Mouse (Mus musculus): Measurements from ENCODE around the gene Pomgnt1. TPM values are rescaled to one million over a fixed set of nuclear protein-coding genes. Genes with fewer than 3 reads are reported as not detected.

The Pomgnt1 gene
- polyA plus RNA-seq, 1 experiment from 2014 or later: 67.3 TPM

DNA sequence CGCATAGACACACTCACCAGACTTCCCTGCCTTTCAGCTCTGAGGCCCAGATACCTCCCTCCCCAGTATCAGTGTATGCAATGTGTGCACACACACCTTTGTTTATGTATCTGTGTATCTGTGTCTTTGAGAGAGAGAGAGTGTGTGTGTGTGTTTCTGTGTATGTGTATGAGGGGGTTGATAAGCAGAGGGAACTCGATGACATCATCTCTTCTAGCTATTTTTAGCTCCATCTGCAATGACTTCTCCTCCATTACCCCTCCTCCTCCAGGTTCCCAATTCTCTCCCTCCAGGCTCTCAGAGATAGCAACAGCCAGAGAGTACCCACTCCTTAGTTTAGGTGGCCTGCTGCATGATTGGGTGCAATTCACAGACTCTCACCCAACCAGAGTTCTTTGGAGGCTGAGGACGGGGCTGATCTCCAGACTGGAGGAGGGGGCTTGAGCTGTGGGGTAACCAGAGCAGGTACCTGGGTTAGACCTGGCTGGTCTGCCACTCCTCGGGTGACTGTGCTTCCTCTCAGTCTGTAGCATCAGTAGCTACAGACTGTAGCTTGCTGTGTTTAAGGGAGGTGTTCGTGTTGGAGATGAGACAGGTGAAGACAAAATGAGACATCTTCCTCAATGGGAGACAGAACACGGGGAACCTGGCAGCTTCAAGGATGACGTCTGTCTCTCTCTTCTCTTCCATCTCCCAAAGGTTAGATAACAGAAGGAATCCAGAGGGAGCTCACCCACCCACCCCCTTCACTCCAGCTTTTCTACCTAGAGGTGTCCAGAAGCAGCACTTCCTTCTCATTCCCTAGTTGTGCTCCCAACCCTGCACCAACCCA lies 52.3 kb downstream of the Pomgnt1 start:
- Histone ChIP-seq H3K4me2 (ENCODE audit: low read length) (peak overlapping the region; percentile 41), H3K4me3 (replicated peaks; ENCODE audit: low read length) (no peak overlapping the region), H3K27me3 (replicated peaks; ENCODE audit: control insufficient read depth, insufficient read depth, low read length) (no peaks in the 10 kb centered on the region), H3K36me3 (ENCODE audit: control insufficient read depth, insufficient read depth) (no peaks in the 10 kb centered on the region), H3K27ac (ENCODE audit: low read length) (0 out of 2 replicates have a peak overlapping the region, but pooled peaks have one; percentile 41), H3K4me1 (replicated peaks; ENCODE audit: control insufficient read depth, insufficient read depth, low read length) (peaks cover 17% of the 10 kb centered on the region), H3K9me3 (ENCODE audit: control insufficient read depth, low read length) (no peaks in the 10 kb centered on the region), H3K9ac (replicated peaks; ENCODE audit: low read depth, low read length) (no peak overlapping the region)
- WGBS: 77% methylated on average over 7 of the region's 7 CpGs
- ATAC-seq: peak; percentile 57

DNA sequence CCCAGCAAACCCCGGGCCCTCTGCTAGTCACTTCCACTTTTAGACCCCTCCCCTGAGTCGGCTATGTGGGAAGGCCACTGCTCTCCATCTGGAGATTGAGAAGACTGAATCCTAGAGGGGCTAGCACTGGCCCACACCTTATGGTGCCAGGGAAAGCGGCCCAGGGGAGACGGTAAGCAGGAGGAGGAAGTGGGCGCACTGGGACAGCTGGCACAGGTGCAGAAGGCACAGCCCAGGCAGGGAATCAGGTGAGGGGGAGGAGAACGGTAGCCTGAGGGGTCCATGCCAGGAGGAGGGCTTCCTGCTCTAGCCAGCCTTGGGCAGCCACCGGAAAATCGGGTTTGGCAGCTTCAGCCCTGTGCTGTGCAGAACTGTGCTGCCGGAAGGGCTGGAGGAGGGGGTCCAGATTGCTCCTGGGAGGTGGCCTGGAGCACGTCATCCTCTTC lies 52.9 kb downstream of the Pomgnt1 start:
- Histone ChIP-seq H3K36me3 (ENCODE audit: control insufficient read depth, insufficient read depth) (no peaks in the 10 kb centered on the region), H3K4me1 (replicated peaks; ENCODE audit: control insufficient read depth, insufficient read depth, low read length) (peaks cover 17% of the 10 kb centered on the region), H3K4me3 (replicated peaks; ENCODE audit: low read length) (no peak overlapping the region), H3K27me3 (replicated peaks; ENCODE audit: control insufficient read depth, insufficient read depth, low read length) (no peaks in the 10 kb centered on the region), H3K27ac (ENCODE audit: low read length) (peak overlapping the region; percentile 41; the same call in 1 of the 2 replicates), H3K4me2 (ENCODE audit: low read length) (peak overlapping the region; percentile 41), H3K9me3 (ENCODE audit: control insufficient read depth, low read length) (no peaks in the 10 kb centered on the region), H3K9ac (replicated peaks; ENCODE audit: low read depth, low read length) (peak overlapping the region; percentile 32)
- peak; percentile 89 for ATAC-seq
- 18% methylated on average over 10 of the region's 10 CpGs for WGBS

DNA sequence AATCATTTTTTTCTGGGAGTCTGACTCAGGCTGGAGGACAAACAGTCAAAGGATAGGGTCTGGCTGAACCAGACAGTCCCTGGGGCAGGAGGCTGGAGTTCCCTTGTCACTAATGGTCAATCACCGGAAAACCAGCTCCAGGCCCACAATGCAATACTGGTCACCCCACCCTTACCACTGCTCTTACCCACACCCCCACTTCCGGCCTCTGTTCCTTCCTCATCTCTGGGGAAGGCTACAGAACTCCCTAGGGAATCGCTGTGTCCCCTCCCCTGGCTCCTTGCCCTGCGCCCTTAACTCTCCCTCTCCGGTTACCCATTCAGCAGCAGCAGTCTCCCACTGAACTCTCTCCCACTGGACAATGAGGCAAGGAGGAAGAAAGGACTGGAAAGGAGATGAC lies 53.5 kb downstream of the Pomgnt1 start:
- peak overlapping the region; percentile 41; the same call in 1 of the 2 replicates for H3K4me2 ChIP-seq (ENCODE audit: low read length)

DNA sequence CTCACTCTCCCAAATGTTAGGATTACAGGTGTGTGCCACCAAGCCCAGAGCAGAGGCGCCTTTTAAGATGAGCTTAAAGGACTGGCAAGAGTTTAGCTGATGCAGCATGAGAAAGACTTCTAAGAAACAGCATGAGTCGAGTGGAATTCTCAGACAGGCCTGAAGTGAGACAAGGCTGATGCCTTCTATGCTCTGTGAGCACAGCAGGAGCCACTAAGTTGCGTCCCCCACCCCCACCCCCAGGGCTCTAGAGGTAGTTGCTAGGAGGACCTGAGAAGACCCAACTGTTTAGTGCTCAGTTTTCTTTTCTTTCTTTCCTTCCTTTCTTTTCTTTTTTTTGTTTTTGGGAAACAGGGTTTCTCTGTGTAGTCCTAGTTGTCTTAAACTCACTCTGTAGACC lies 58.4 kb downstream of the Pomgnt1 start:
- 23% methylated on average over 3 of the region's 3 CpGs for WGBS
- Histone ChIP-seq H3K4me2 (ENCODE audit: low read length) (no peak overlapping the region), H3K4me3 (replicated peaks; ENCODE audit: low read length) (no peak overlapping the region), H3K4me1 (replicated peaks; ENCODE audit: control insufficient read depth, insufficient read depth, low read length) (peaks cover 3% of the 10 kb centered on the region), H3K27me3 (replicated peaks; ENCODE audit: control insufficient read depth, insufficient read depth, low read length) (no peaks in the 10 kb centered on the region), H3K9me3 (ENCODE audit: control insufficient read depth, low read length) (no peaks in the 10 kb centered on the region), H3K36me3 (ENCODE audit: control insufficient read depth, insufficient read depth) (no peaks in the 10 kb centered on the region), H3K27ac (ENCODE audit: low read length) (no peak overlapping the region), H3K9ac (replicated peaks; ENCODE audit: low read depth, low read length) (no peak overlapping the region)
- ATAC-seq: no peak

More for the DNA sequence above, 53.5 kb downstream of the Pomgnt1 start:
- H3K4me1 ChIP-seq (replicated peaks; ENCODE audit: control insufficient read depth, insufficient read depth, low read length): peaks cover 17% of the 10 kb centered on the region
- H3K9ac ChIP-seq (replicated peaks; ENCODE audit: low read depth, low read length): no peak overlapping the region
- peak overlapping the region; percentile 29; the same call in 1 of the 2 replicates for H3K27ac ChIP-seq (ENCODE audit: low read length)
- 30% methylated on average over 5 of the region's 5 CpGs for WGBS
- no peaks in the 10 kb centered on the region for H3K27me3 ChIP-seq (replicated peaks; ENCODE audit: control insufficient read depth, insufficient read depth, low read length)
- H3K9me3 ChIP-seq (ENCODE audit: control insufficient read depth, low read length): no peaks in the 10 kb centered on the region
- 0 out of 2 replicates have a peak, but pooled peaks have one; percentile 4 for ATAC-seq
- no peak overlapping the region for H3K4me3 ChIP-seq (replicated peaks; ENCODE audit: low read length)
- H3K36me3 ChIP-seq (ENCODE audit: control insufficient read depth, insufficient read depth): no peaks in the 10 kb centered on the region

DNA sequence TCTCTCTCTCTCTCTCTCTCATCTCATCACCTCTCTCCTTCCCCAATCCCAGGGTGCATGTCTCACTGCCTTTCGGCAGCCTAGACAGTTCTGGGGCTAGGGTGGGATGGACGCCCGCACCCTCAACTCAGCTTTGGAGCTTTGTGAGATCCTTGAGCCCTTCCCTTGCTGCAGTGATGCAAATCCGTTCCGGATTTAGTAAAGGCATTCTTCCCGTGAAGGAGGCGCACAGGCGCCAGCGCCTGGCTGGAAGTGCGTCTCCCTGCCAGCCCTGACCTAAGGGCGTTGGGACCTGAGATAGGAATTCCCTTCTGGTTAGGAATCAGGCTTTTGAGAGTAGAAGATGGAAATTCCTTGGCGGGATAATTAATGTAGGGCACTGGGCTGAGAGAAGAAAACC lies 59.1 kb downstream of the Pomgnt1 start:
- no peak overlapping the region for H3K4me3 ChIP-seq (replicated peaks; ENCODE audit: low read length)
- H3K27me3 ChIP-seq (replicated peaks; ENCODE audit: control insufficient read depth, insufficient read depth, low read length): no peaks in the 10 kb centered on the region
- H3K9ac ChIP-seq (replicated peaks; ENCODE audit: low read depth, low read length): no peak overlapping the region
- peak overlapping the region; percentile 25 for H3K4me2 ChIP-seq (ENCODE audit: low read length)
- no peak overlapping the region for H3K27ac ChIP-seq (ENCODE audit: low read length)
- H3K36me3 ChIP-seq (ENCODE audit: control insufficient read depth, insufficient read depth): no peaks in the 10 kb centered on the region
- ATAC-seq: no peak
- WGBS: 3% methylated on average over 12 of the region's 12 CpGs
- no peaks in the 10 kb centered on the region for H3K9me3 ChIP-seq (ENCODE audit: control insufficient read depth, low read length)
- H3K4me1 ChIP-seq (replicated peaks; ENCODE audit: control insufficient read depth, insufficient read depth, low read length): no peaks in the 10 kb centered on the region

DNA sequence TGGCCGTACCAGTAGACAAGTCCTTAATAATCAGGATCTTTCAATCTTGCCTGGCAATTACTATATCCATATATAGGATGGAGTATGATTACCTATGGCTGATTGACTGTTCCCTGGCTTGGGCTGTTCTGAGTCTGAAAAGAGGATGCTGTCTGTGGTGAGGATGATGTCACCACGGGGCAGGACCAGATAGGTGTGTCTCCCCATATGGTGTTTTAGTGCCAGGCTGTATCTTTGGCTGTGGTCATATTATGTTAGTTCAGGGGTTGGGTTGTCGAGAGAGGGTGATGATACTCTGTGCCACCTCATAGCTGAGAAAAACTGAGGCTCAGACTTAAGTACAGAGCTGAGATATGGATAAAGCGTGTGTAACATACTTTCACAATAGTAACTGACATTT lies 61.4 kb downstream of the Pomgnt1 start:
- 90% methylated on average over 4 of the region's 4 CpGs for WGBS
- Histone ChIP-seq H3K9me3 (ENCODE audit: control insufficient read depth, low read length) (no peaks in the 10 kb centered on the region), H3K27me3 (replicated peaks; ENCODE audit: control insufficient read depth, insufficient read depth, low read length) (no peaks in the 10 kb centered on the region), H3K27ac (ENCODE audit: low read length) (no peak overlapping the region), H3K9ac (replicated peaks; ENCODE audit: low read depth, low read length) (no peak overlapping the region), H3K4me3 (replicated peaks; ENCODE audit: low read length) (no peak overlapping the region), H3K36me3 (ENCODE audit: control insufficient read depth, insufficient read depth) (no peaks in the 10 kb centered on the region), H3K4me2 (ENCODE audit: low read length) (no peak overlapping the region), H3K4me1 (replicated peaks; ENCODE audit: control insufficient read depth, insufficient read depth, low read length) (no peaks in the 10 kb centered on the region)
- ATAC-seq: no peak

DNA sequence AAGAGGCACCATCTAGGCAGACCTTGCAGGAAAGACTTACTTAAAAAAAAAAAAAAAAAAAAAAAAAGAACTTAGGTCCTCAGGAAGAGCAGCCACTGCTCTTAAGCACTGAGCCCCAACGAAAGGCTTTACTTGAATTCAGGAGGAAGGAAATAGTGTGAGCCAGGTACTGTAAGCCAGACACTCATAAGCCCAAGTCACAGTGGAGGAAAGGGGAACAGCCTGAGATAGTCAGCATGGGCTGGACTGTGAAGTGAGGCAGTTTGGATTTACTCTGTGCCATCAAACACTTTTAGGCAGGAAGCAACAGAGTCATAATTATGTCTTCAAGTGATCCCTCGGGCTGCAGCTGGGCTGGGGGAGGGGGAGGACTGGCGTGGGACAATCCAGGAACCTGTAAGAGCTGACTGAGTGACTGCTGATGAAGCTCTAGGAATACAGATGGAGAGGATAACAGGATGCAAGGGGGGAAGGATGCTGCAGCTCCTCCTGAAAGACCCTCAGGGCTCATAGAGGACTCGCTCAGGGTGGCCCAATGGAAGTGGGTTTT lies 68.7 kb downstream of the Pomgnt1 start:
- H3K9me3 ChIP-seq (ENCODE audit: control insufficient read depth, low read length): no peaks in the 10 kb centered on the region
- no peaks in the 10 kb centered on the region for H3K36me3 ChIP-seq (ENCODE audit: control insufficient read depth, insufficient read depth)
- no peak for ATAC-seq
- no peak overlapping the region for H3K9ac ChIP-seq (replicated peaks; ENCODE audit: low read depth, low read length)
- H3K27ac ChIP-seq (ENCODE audit: low read length): no peak overlapping the region
- no peak overlapping the region for H3K4me2 ChIP-seq (ENCODE audit: low read length)
- WGBS: 68% methylated on average over 4 of the region's 4 CpGs
- H3K27me3 ChIP-seq (replicated peaks; ENCODE audit: control insufficient read depth, insufficient read depth, low read length): no peaks in the 10 kb centered on the region
- H3K4me3 ChIP-seq (replicated peaks; ENCODE audit: low read length): no peak overlapping the region
- no peaks in the 10 kb centered on the region for H3K4me1 ChIP-seq (replicated peaks; ENCODE audit: control insufficient read depth, insufficient read depth, low read length)

DNA sequence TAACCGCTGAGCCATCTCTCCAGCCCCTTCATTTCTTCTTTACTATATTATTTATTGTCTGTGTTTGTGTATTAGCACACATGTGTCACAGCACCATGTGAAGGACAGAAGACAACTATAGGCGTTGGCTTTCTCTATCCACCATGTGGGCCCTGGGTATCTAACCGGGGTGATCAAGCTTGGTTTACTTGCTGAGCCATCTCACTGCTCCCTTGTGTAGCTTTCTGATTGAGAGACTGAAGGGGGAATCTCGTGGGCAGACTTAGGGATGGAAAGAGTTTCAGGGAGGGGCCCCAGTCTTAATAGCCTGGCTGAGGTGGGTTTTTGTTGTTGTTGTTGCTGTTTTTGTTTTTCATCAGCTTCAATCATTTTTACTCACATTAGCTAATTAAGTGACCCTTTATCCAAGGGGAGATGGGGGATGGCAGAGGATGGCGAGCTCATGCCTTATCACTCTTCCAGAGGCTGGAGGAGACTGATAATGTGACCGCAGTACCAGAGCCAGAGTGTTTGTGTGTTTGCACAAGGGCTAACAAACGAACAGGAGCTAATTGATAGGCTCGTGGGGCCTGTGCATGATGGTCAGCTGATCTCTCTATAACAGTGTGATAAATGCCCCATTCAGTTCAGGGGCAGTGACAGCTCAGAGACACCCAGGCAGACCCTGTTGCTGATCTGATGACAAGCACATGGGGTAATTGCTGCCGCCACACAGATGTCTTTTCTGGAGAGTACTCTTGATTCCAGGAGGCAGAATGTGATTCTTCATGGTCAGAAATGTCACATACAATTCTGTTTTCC lies 70.1 kb downstream of the Pomgnt1 start:
- Histone ChIP-seq H3K4me3 (replicated peaks; ENCODE audit: low read length) (no peak overlapping the region), H3K4me1 (replicated peaks; ENCODE audit: control insufficient read depth, insufficient read depth, low read length) (no peaks in the 10 kb centered on the region), H3K9me3 (ENCODE audit: control insufficient read depth, low read length) (no peaks in the 10 kb centered on the region), H3K4me2 (ENCODE audit: low read length) (no peak overlapping the region), H3K27me3 (replicated peaks; ENCODE audit: control insufficient read depth, insufficient read depth, low read length) (no peaks in the 10 kb centered on the region), H3K27ac (ENCODE audit: low read length) (no peak overlapping the region), H3K36me3 (ENCODE audit: control insufficient read depth, insufficient read depth) (no peaks in the 10 kb centered on the region), H3K9ac (replicated peaks; ENCODE audit: low read depth, low read length) (no peak overlapping the region)
- WGBS: 64% methylated on average over 9 of the region's 9 CpGs
- no peak for ATAC-seq

DNA sequence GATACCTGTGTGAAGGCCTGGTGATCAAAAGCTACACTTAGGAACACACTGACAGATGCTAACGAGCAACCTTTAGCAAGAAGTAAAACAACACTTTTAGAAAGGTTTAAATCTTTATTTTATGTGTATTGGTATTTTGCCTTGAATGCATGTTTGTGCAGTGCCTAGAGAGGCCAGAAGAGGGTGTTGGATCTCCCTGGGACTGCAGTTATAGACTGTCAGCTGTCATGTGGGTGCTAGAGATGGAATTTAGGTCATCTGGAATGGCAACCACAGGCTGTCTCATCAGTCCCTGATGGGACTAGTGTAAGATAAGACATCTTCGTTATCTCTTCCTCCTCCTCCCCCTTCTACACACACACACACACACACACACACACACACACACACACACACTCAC lies 74.8 kb downstream of the Pomgnt1 start:
- Histone ChIP-seq H3K4me2 (ENCODE audit: low read length) (no peak overlapping the region), H3K9me3 (ENCODE audit: control insufficient read depth, low read length) (no peaks in the 10 kb centered on the region), H3K27ac (ENCODE audit: low read length) (no peak overlapping the region), H3K36me3 (ENCODE audit: control insufficient read depth, insufficient read depth) (no peaks in the 10 kb centered on the region), H3K27me3 (replicated peaks; ENCODE audit: control insufficient read depth, insufficient read depth, low read length) (no peaks in the 10 kb centered on the region), H3K9ac (replicated peaks; ENCODE audit: low read depth, low read length) (no peak overlapping the region), H3K4me3 (replicated peaks; ENCODE audit: low read length) (no peak overlapping the region), H3K4me1 (replicated peaks; ENCODE audit: control insufficient read depth, insufficient read depth, low read length) (no peaks in the 10 kb centered on the region)
- ATAC-seq: no peak
- WGBS: 76% methylated on average over 2 of the region's 2 CpGs

All from forebrain, embryonic 16.5 days (tissue).